Mouse (Mus musculus) olfactory bulb, adult 2 months (tissue): Measurements from ENCODE around the gene Tyro3.

Experiments used
- CTCF ChIP-seq: fragments of 200-500 bp; IDR thresholded peaks from 2 replicates; pipeline ENCODE4 v1.5.1; 2012; ENCODE audit warnings: low read depth, mild to moderate bottlenecking, low read length, moderate library complexity; ENCODE audit not compliant: insufficient read depth
- POLR2A ChIP-seq: fragments of 200-500 bp; IDR thresholded peaks from 2 replicates; pipeline ENCODE4 v1.6.1; 2012; ENCODE audit warnings: mild to moderate bottlenecking, low read depth, low read length, moderate library complexity; ENCODE audit not compliant: insufficient read depth

GRCm38 (mm10) chr2:119846929-119847328 is 49.4 kb downstream of the Tyro3 start:
- no peak for TF ChIP-seq CTCF
- no peak for TF ChIP-seq POLR2A
